Mouse (Mus musculus): ENCODE results near the gene Olfr12.

- TF ChIP-seq CTCF (conservative IDR thresholded peaks at IDR 0.05; ENCODE audit: low read length), result no peak
- no peak for TF ChIP-seq NANOG (IDR thresholded peaks at IDR 0.05; ENCODE audit: borderline replicate concordance, low read length)
- no peak for TF ChIP-seq POU5F1 (IDR thresholded peaks at IDR 0.05; ENCODE audit: borderline replicate concordance, low read length)
Observed at GRCm38 (mm10) chr1:92632948-92633347, 15.4 kb downstream of the Olfr12 start.

Measured in E14TG2a.4 (cell line).